Mouse (Mus musculus) right cerebral cortex, postnatal 25 days (tissue): Measurements from ENCODE around the gene Htr1d.

Experiments used
- DNase-seq: peaks from one replicate; pipeline ENCODE4 v3.0.0; 2022

Gene Htr1d

GRCm38 (mm10) chr4:136423224-136423623 lies at the start of gene Htr1d:
TSS of gene Htr1d (plus strand) at chr4:136423524.
- no peak for DNase-seq

GRCm38 (mm10) chr4:136377001-136377400 lies 46.3 kb upstream of the Htr1d start:
- DNase-seq, result no peak

- DNase-seq, result no peak
These were observed 40.3 kb upstream of the Htr1d start for GRCm38 (mm10) chr4:136383052-136383451.

GRCm38 (mm10) chr4:136383839-136384238 lies 39.5 kb upstream of the Htr1d start:
- DNase-seq, result no peak

- no peak for DNase-seq
These were observed 36.1 kb upstream of the Htr1d start for GRCm38 (mm10) chr4:136387261-136387660.

- no peak for DNase-seq
These were observed 21.5 kb upstream of the Htr1d start for GRCm38 (mm10) chr4:136401806-136402205.

GRCm38 (mm10) chr4:136407831-136408230 lies 15.5 kb upstream of the Htr1d start:
- DNase-seq, result no peak

- DNase-seq, result no peak
These were observed 11.1 kb upstream of the Htr1d start for GRCm38 (mm10) chr4:136411995-136412765.

GRCm38 (mm10) chr4:136415477-136415876 lies 7.8 kb upstream of the Htr1d start:
- no peak for DNase-seq

- DNase-seq, result no peak
These were observed 4.4 kb upstream of the Htr1d start for GRCm38 (mm10) chr4:136418962-136419361.

GRCm38 (mm10) chr4:136419386-136419785 lies 3.9 kb upstream of the Htr1d start:
- no peak for DNase-seq

- no peak for DNase-seq
These were observed 1.0 kb downstream of the Htr1d start for GRCm38 (mm10) chr4:136424120-136424999.

GRCm38 (mm10) chr4:136425000-136425288 lies 1.6 kb downstream of the Htr1d start:
- DNase-seq, result no peak

- no peak for DNase-seq
These were observed 7.5 kb downstream of the Htr1d start for GRCm38 (mm10) chr4:136430609-136431375.

- no peak for DNase-seq
These were observed 8.0 kb downstream of the Htr1d start for GRCm38 (mm10) chr4:136431376-136431693.

GRCm38 (mm10) chr4:136434029-136434428 lies 10.7 kb downstream of the Htr1d start:
- DNase-seq, result no peak

GRCm38 (mm10) chr4:136439106-136439505 lies 15.8 kb downstream of the Htr1d start:
- no peak for DNase-seq

- DNase-seq, result no peak
These were observed 18.2 kb downstream of the Htr1d start for GRCm38 (mm10) chr4:136441354-136442043.

GRCm38 (mm10) chr4:136444561-136444960 lies 21.2 kb downstream of the Htr1d start:
- no peak for DNase-seq

- no peak for DNase-seq
These were observed 26.5 kb downstream of the Htr1d start for GRCm38 (mm10) chr4:136449795-136450194.

GRCm38 (mm10) chr4:136450271-136450670 lies 26.9 kb downstream of the Htr1d start:
- DNase-seq, result no peak

GRCm38 (mm10) chr4:136451564-136451963 lies 28.2 kb downstream of the Htr1d start:
- no peak for DNase-seq

GRCm38 (mm10) chr4:136452286-136452685 lies 29.0 kb downstream of the Htr1d start:
- DNase-seq, result no peak
